Mouse (Mus musculus): ENCODE measurements around the gene Gm2035.
"Not testable (repeated sequence)": the region's sequence is repeated elsewhere in the genome, so short reads cannot be mapped to it uniquely, and the experiment has no call there.

- TF ChIP-seq MAX (IDR thresholded peaks at IDR 0.05); CTCF (IDR thresholded peaks at IDR 0.05; ENCODE audit: control insufficient read depth, insufficient read depth, insufficient read length); MYOD1 (IDR thresholded peaks at IDR 0.05; ENCODE audit: control insufficient read depth, insufficient read length, low read depth): not testable (repeated sequence)
Measured at GRCm38 (mm10) chr12:87919721-87920120, at the start of gene Gm2035.
